Mouse (Mus musculus): ENCODE data around the gene Zfp319.

Zfp319 gene

DNA sequence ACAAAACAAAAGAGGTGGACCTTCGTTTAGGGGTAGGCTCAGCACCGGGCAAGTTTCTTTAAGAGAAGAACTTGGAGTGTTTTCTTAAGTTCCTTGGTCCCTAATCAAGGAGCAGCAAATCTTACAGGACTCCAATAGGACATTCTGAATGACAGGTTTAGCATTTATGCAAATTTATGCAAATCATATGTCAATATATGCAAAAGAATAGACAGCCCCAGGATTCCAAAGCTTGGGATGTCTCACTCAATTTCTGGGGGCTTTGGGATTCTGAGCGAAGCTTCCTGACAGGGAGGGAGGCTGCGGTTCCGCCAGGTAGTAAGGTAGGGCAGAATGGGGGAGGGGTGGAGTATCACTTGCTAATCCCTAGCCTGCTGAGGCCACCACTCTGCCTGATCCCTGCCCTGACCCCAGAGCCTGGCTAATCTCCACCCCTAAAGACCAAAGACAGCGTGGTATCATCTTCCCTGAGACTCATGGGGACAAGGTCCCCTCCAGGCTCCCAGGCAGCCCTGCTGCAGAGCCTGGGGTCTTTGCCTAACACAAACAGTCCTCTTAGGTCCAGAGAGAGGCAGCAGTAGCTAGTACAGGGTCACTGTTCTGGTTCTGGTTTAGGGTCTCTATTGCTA, 21.3 kb downstream of the Zfp319 start, which contains the start of gene Tepp:
Gene Tepp, plus strand, starts transcription at position 225 of the 629 bp plus-strand sequence.
- DNase-seq (ENCODE audit: low read depth, low spot score): no peak

DNA sequence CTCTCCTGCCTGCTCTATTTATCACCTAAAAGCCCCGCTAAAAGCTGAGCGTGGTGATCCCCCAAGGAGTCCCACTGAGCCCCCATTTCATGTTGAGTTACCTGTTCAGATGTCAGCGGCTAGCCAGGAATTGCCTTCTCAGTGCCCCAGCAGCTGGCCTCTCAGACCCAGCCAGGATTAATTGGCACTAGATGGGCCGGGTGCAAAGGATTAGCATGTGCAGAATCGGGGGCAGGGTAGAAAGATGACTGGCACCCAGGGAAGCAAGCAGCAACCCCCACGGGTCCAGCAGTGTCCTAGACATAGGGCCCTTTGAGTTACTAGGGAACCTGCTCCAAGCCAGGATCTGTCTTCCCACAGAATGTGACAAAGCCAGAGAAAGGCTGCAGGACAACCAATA, 25.3 kb downstream of the Zfp319 start, which contains the start of gene Cngb1:
Gene Cngb1, minus strand, starts transcription at position 155 of the 400 bp plus-strand sequence.
- DNase-seq (ENCODE audit: low read depth, low spot score): no peak

DNA sequence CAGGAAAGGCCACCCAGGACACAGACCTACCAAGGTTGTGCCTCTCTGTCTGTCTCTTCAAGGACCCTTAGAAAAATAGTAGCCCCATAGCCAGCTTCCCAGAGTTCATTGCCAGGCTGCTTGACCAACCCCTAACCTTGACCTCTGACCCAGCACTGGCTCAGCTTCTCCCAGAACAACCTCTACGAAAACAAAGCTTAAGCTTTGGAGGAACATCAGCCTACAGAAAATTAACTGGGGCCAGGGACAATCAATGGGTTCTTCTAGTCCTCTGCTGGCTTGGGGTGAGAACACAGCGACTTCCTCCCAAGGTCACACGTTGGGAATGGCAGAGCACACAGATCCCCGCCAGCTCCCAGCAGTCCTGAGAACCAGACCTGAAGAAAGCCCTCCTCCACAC, 26.2 kb downstream of the Zfp319 start:
- no peak for DNase-seq (ENCODE audit: low read depth, low spot score)

DNA sequence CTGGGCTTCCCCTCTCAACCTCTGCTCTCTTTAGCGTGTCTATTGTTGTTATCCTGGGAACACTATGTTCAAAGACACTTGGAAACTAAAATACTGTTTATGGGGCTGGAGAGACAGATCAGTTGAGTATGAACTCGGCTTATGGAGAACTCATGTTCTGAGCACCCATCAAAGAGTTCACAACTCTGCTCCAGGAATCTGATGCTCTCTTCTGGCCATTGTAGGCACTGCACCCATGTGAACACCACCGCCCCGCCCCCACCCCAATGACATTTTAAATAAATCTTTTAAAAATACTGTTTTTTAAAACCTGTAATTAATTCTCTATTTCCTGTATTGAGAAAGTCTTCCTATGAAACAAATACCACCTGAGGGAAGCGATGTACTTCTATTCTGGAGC, 29.3 kb downstream of the Zfp319 start:
- DNase-seq (ENCODE audit: low read depth, low spot score): peak; percentile 44

DNA sequence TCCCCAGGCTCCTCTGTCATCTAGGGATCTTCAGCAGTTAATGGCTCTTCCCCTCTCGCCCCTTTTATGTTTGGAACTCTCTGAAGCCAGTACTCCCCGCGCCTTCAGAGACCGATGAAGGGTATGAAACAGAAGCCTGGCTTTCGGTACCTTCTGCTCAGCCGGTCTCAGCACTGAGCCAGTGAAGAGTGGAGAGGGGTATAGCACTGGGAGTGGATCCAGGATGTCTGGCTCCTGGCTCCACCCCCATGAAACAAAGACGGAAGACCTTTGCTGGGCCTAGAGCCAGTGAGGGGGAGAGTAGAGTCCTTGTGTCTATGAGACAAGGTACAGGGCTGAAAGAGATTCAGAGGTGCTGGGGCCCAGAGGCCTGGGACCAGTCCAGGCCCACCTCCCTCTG, 37.9 kb downstream of the Zfp319 start:
- peak; percentile 46 for DNase-seq (ENCODE audit: low read depth, low spot score)

DNA sequence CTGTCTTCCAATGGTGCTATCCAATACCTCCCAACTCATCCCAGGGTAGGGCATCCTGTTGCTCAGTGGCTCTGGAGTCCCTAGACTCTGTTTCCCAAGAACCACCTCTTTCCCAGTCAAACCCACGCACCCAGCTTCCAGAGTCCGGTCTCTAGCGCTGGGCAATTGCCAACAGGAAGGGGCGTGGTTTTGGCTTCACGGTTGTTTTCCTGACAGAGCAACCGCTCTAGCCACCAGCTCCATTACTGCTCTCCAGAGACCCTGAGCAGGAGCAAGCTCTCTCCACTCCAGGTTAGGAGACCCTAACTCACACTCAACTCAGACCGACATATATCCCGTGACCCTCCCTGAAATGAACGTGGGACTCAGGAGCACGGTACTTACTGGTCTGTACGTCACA, 38.6 kb downstream of the Zfp319 start:
- DNase-seq (ENCODE audit: low read depth, low spot score): peak; percentile 30

DNA sequence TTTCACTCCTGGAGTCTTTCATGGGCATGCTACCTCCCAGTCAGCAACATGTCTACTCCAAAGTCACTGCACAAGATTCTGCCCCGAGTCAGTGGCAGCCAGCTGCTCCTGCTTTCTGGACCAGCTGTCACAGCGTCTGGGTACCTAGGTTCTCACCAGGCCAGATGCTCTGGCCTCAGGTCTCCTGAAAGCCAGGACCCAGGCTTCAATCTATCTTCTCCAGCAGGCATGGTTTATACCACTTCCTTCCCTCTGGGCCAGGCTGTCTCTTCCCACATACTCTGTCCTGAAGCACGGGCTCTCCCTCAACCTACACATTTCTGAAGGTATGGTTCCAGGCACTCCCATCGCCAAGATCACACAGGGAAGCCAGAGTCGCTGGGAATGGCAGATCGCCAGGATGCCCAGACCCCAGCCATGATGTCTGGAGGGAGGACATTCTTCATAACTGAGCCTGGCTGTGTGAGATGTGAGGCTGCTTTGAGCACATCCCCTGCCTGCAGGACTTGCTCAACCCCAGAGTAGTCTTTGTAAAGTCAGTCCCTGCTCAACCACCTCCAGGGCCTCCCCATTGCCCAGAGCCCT, 42.6 kb downstream of the Zfp319 start:
- no peak for DNase-seq (ENCODE audit: low read depth, low spot score)

DNA sequence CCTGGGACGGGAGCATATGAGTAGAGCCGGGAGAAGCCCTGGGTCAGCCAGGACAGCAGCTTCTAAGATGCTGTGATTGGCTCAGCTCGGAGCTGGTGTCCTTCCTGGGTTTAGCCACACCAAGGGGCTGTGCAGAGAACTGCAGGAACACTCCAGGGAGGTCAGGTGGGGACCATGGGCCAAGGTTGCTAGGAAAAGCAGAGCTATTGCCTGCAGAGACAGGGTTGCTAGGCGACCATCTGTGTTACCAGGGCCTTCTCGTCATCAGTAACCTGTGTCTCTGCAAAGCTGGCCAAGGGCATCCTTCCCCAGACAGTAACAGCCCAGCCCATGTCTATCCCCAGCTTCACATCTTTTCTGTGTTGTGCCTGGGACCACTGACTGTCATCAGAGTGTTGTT, 50.3 kb downstream of the Zfp319 start:
- peak; percentile 8 for DNase-seq (ENCODE audit: low read depth, low spot score)
